Mouse (Mus musculus) embryonic fibroblast, embryonic 13.5 days (primary cell): ENCODE measurements around the gene Coa3.

Experiments used
- CTCF ChIP-seq: IDR thresholded peaks from 2 replicates; pipeline ENCODE4 v1.5.1; 2011; ENCODE audit warnings: mild to moderate bottlenecking, control low read depth, low read length, moderate library complexity, borderline replicate concordance; ENCODE audit not compliant: insufficient read depth
- POLR2A ChIP-seq: IDR thresholded peaks from 2 replicates; pipeline ENCODE4 v1.6.1; 2011; ENCODE audit warnings: low read depth, mild to moderate bottlenecking, control low read depth, low read length, moderate library complexity

- TF ChIP-seq POLR2A: no peak
- no peak for TF ChIP-seq CTCF
These were observed 22.0 kb upstream of the Coa3 start for GRCm38 (mm10) chr11:101300881-101301280.
